Mouse (Mus musculus) liver, embryonic 16.5 days (tissue): ENCODE results near the gene Cblc. TPM values are rescaled to one million over a fixed set of nuclear protein-coding genes. Genes with fewer than 3 reads are reported as not detected.
A peak's percentile ranks its signal among the peaks of the same experiment; 100 is the strongest.

Source experiments
- ATAC-seq: fragments of 200-750 bp; cut with Nextera tagmentation; 2 replicates; pipeline ENCODE4 v1.8.0; 2017; ENCODE audit warnings: low read depth, mild to moderate bottlenecking, moderate number of reproducible peaks, moderate library complexity
- H3K27ac ChIP-seq: fragments of 300-500 bp; sonication (generic); 2 replicates; pipeline ENCODE4 v1.5.1; 2014; ENCODE audit warnings: mild to moderate bottlenecking, low read length
- H3K27me3 ChIP-seq: fragments of 300-500 bp; sonication (generic); 2 replicates; pipeline ENCODE4 v1.6.1; 2014; ENCODE audit warnings: low read depth, low read length, mixed read lengths; ENCODE audit not compliant: control insufficient read depth, insufficient read depth
- H3K36me3 ChIP-seq: fragments of 300-500 bp; sonication (generic); 2 replicates; pipeline ENCODE4 v1.6.1; 2014; ENCODE audit warnings: mild to moderate bottlenecking; ENCODE audit not compliant: control insufficient read depth, insufficient read depth
- H3K4me1 ChIP-seq: fragments of 300-500 bp; sonication (generic); 2 replicates; pipeline ENCODE4 v1.6.1; 2014; ENCODE audit warnings: low read depth, low read length, mixed read lengths; ENCODE audit not compliant: control insufficient read depth
- H3K4me2 ChIP-seq: fragments of 300-500 bp; sonication (generic); 2 replicates; pipeline ENCODE4 v1.6.1; 2014; ENCODE audit warnings: low read depth, low read length, mixed read lengths
- H3K4me3 ChIP-seq: fragments of 300-500 bp; sonication (generic); 2 replicates; pipeline ENCODE4 v1.5.1; 2014; ENCODE audit warnings: low read depth, mild to moderate bottlenecking, low read length
- H3K9ac ChIP-seq: fragments of 300-500 bp; sonication (generic); 2 replicates; pipeline ENCODE4 v1.6.1; 2014; ENCODE audit warnings: low read depth, low read length
- H3K9me3 ChIP-seq: fragments of 300-500 bp; sonication (generic); replicated peaks from 2 replicates; pipeline ENCODE4 v1.6.1; 2016; ENCODE audit warnings: low read length; ENCODE audit not compliant: control insufficient read depth
- WGBS: fragments of 180-500 bp; shearing (Covaris S2); extraction: QIAGEN DNeasy Blood & Tissue Kit; methylation state at CpG from one replicate; pipeline ENCODE4 v1.1.7; 2014; ENCODE audit not compliant: insufficient replicate concordance; 5-methylcytosine and 5-hydroxymethylcytosine counted together
- polyA plus RNA-seq: library from polyadenylated mRNA; unstranded; fragments of >200 nt; fragmentation: Nextera tagmentation; extraction: Ambion mirVana; gene quantifications from 2 replicates; pipeline ENCODE4 v1.2.1, GENCODE M21; 2015

The Cblc gene
- polyA plus RNA-seq, 1 experiment from 2014 or later: 4.7 TPM

- Histone ChIP-seq H3K27ac (peak overlapping the region; percentile 68), H3K9ac (peak overlapping the region; percentile 39), H3K4me3 (peak overlapping the region; percentile 13; the same call in 1 of the 2 replicates), H3K36me3 (no peaks in the 10 kb centered on the region), H3K9me3 (no peaks in the 10 kb centered on the region), H3K27me3 (no peaks in the 10 kb centered on the region), H3K4me2 (peak overlapping the region; percentile 47), H3K4me1 (peaks cover 18% of the 10 kb centered on the region)
- ATAC-seq: peak; percentile 86
- 19% methylated on average over 16 of the region's 16 CpGs for WGBS
Measured at GRCm38 (mm10) chr7:19736389-19737057, 60.1 kb downstream of the Cblc start.

- 78% methylated on average over 10 of the region's 10 CpGs for WGBS
Measured at GRCm38 (mm10) chr7:19734178-19734666, 62.4 kb downstream of the Cblc start.

More at GRCm38 (mm10) chr7:19734178-19734666, 62.4 kb downstream of the Cblc start:
- Histone ChIP-seq H3K27ac (no peak overlapping the region), H3K4me3 (no peak overlapping the region), H3K4me1 (peaks cover 17% of the 10 kb centered on the region), H3K9ac (no peak overlapping the region), H3K36me3 (no peaks in the 10 kb centered on the region), H3K27me3 (no peaks in the 10 kb centered on the region), H3K4me2 (no peak overlapping the region), H3K9me3 (no peaks in the 10 kb centered on the region)
- no peak for ATAC-seq

Other genes starting within 250 kb of the Cblc start
- gene Ppp1r37, start 233.7 kb downstream of the Cblc start, polyA plus RNA-seq: 9.5 and 11.3 TPM in 2 replicates
- gene Zfp296, start 219.5 kb downstream of the Cblc start, polyA plus RNA-seq: 0.48 and 0.59 TPM in 2 replicates
- 71.1 and 74.2 TPM in 2 replicates for gene Gemin7, start 219.2 kb downstream of the Cblc start, polyA plus RNA-seq
- gene Clasrp, start 192.3 kb downstream of the Cblc start, polyA plus RNA-seq: 9.4 and 11.4 TPM in 2 replicates
- gene Relb, start 167.4 kb downstream of the Cblc start, polyA plus RNA-seq: 1.5 and 1.7 TPM in 2 replicates
- 36.2 and 42.7 TPM in 2 replicates for gene Clptm1, start 131.8 kb downstream of the Cblc start, polyA plus RNA-seq
- gene Apoc2, start 118.9 kb downstream of the Cblc start, polyA plus RNA-seq: 1,344 and 1,420 TPM in 2 replicates
- 20.6 and 35.3 TPM in 2 replicates for gene Gm44805, start 115.4 kb downstream of the Cblc start, polyA plus RNA-seq
- gene Apoc4, start 115.3 kb downstream of the Cblc start, polyA plus RNA-seq: 405 and 488 TPM in 2 replicates
- 919 and 984 TPM in 2 replicates for gene Apoc1, start 104.1 kb downstream of the Cblc start, polyA plus RNA-seq
- gene Apoe, start 97.6 kb downstream of the Cblc start, polyA plus RNA-seq: 3,720 and 4,229 TPM in 2 replicates
- gene Tomm40, start 81.4 kb downstream of the Cblc start, polyA plus RNA-seq: 47.3 and 51.8 TPM in 2 replicates
- 12.9 and 15.8 TPM in 2 replicates for gene Nectin2, start 46.3 kb downstream of the Cblc start, polyA plus RNA-seq
- gene Bcam, start 25.8 kb downstream of the Cblc start, polyA plus RNA-seq: 7.4 and 9.7 TPM in 2 replicates
- gene Bcl3, start 26.0 kb upstream of the Cblc start, polyA plus RNA-seq: 4.1 and 4.4 TPM in 2 replicates
- 0.08 TPM in 1 of 2 replicates, not detected in the other for gene Gm19345, start 55.2 kb upstream of the Cblc start, polyA plus RNA-seq
- gene Ceacam16, start 64.5 kb upstream of the Cblc start, polyA plus RNA-seq: not detected in 2 replicates
- gene Ceacam19, start 91.2 kb upstream of the Cblc start, polyA plus RNA-seq: not detected in 2 replicates
- 3.4 and 3.6 TPM in 2 replicates for gene Pvr, start 124.4 kb upstream of the Cblc start, polyA plus RNA-seq
- 0.15 and 0.30 TPM in 2 replicates for gene Igsf23, start 153.9 kb upstream of the Cblc start, polyA plus RNA-seq
- not detected in 2 replicates for gene Ceacam20, start 168.6 kb upstream of the Cblc start, polyA plus RNA-seq
- gene Nlrp9b, start 194.7 kb upstream of the Cblc start, polyA plus RNA-seq: not detected in 2 replicates